Mouse (Mus musculus) testis, adult 2 months (tissue): ENCODE measurements at regions not wholly inside any gene's neighbourhood (a gene's known extent, or its start where the extent isn't known, plus 50 kb on each side); places are given as distances from the start of the nearest gene placed in this dataset.

Experiments used
- CTCF ChIP-seq: fragments of 200-500 bp; IDR thresholded peaks from 2 replicates; pipeline ENCODE4 v1.5.1; 2012; ENCODE audit warnings: low read depth, mild to moderate bottlenecking, inconsistent platforms, low read length, moderate library complexity; ENCODE audit not compliant: control insufficient read depth, insufficient read depth, insufficient replicate concordance
- POLR2A ChIP-seq: fragments of 200-500 bp; IDR thresholded peaks from 2 replicates; pipeline ENCODE4 v1.6.1; 2012; ENCODE audit warnings: low read depth, mild to moderate bottlenecking, inconsistent platforms, low read length, moderate library complexity; ENCODE audit not compliant: control insufficient read depth

- no peak for TF ChIP-seq POLR2A
- no peak for TF ChIP-seq CTCF
These were observed 309.9 kb downstream of the Gm10295 start for GRCm38 (mm10) chr7:71041388-71041787.
